Comparison of ENCODE assay signal across 8 mouse cellular contexts in genomic region chr3:89394894-89395256, GRCm38 (mm10). TPM values are rescaled to one million over a fixed set of nuclear protein-coding genes. Genes with fewer than 3 reads are reported as not detected.
DNase-seq lines count a peak whose midpoint lies in the region; ATAC-seq and TF ChIP-seq lines count a peak whose summit lies in the region.
"Had no signal": no experiment of that assay in that cellular context is flagged by ENCODE, and none has a peak within 500 bp of the region (broad histone marks: within the 10 kb centered on the region; RNA-seq: fewer than 3 reads in every experiment).

No protein-coding gene starts in this region.

- H3K79me2 ChIP-seq in MEL (ENCODE audit: control insufficient read depth, insufficient read depth, low read length, poor library complexity): peaks cover 16% of the 10 kb centered on the region

- under 1% methylated on average over 12 of the region's 12 CpGs for WGBS in embryonic facial prominence, embryonic 12.5 days
- WGBS in heart, embryonic 11.5 days (ENCODE audit: insufficient replicate concordance): 0% methylated on average over 11 of the region's 12 CpGs

- TF ChIP-seq CTCF in MEL (IDR thresholded peaks at IDR 0.05 in 2 of 3, conservative IDR thresholded peaks at IDR 0.05 in 1 of 3; ENCODE audit: control insufficient read depth in 1 of 3, insufficient read depth in 1 of 3, low read depth in 2 of 3, low read length in 3 of 3, poor library complexity in 1 of 3, severe bottlenecking in 1 of 3): no peak

- peak overlapping the region; percentile 73 for H3K9ac ChIP-seq in MEL (ENCODE audit: control insufficient read depth, low read depth, low read length, poor library complexity, severe bottlenecking)
- H3K9ac ChIP-seq in embryonic facial prominence, embryonic 12.5 days: peak overlapping the region; percentile 58
- peak overlapping the region; percentile 73 for H3K9ac ChIP-seq in heart, embryonic 11.5 days (ENCODE audit: low read depth, low read length)

- TF ChIP-seq POLR2A in MEL (IDR thresholded peaks at IDR 0.05; ENCODE audit: control insufficient read depth in 1 of 2, insufficient read depth in 1 of 2, low read depth in 1 of 2, low read length in 2 of 2, poor library complexity in 1 of 2): peak in 1 of 2 experiments; percentile 47; a peak in 1 of 4 replicates

- peak overlapping the region; percentile 75 for H3K27ac ChIP-seq in MEL (ENCODE audit: control insufficient read depth, low read depth, low read length)
- peak overlapping the region; percentile 68 for H3K27ac ChIP-seq in embryonic facial prominence, embryonic 12.5 days
- peak overlapping the region; percentile 93 for H3K27ac ChIP-seq in heart, embryonic 11.5 days (ENCODE audit: low read depth, low read length)

- peak overlapping the region; percentile 75 to 78 for H3K4me3 ChIP-seq in MEL (ENCODE audit: control insufficient read depth in 1 of 2, insufficient read depth in 1 of 2, low read depth in 2 of 2, low read length in 2 of 2)
- H3K4me3 ChIP-seq in embryonic facial prominence, embryonic 12.5 days: peak overlapping the region; percentile 50
- peak overlapping the region; percentile 70 for H3K4me3 ChIP-seq in heart, embryonic 11.5 days (ENCODE audit: low read depth, low read length)

- no peak for TF ChIP-seq RAD21 in MEL (IDR thresholded peaks at IDR 0.05; ENCODE audit: low read depth, low read length)

- peak; percentile 94 for DNase-seq in MEL (ENCODE audit: low read depth, low spot score)
- DNase-seq in adrenal gland, postnatal 14 days: peak; percentile 92
- peak; percentile 92 for DNase-seq in kidney, postnatal 10 days
- DNase-seq in lung, postnatal 25 days (ENCODE audit: low spot score): peak; percentile 90
- DNase-seq in right cerebral cortex, postnatal 4 days: peak; percentile 57

- no peaks in the 10 kb centered on the region for H3K9me3 ChIP-seq in MEL (replicated peaks; ENCODE audit: insufficient read depth, low read length)
- no peaks in the 10 kb centered on the region for H3K9me3 ChIP-seq in embryonic facial prominence, embryonic 12.5 days
- no peaks in the 10 kb centered on the region for H3K9me3 ChIP-seq in heart, embryonic 11.5 days (replicated peaks; ENCODE audit: control insufficient read depth, low read length)

- H3K27me3 ChIP-seq in MEL (ENCODE audit: control insufficient read depth in 1 of 2, insufficient read depth in 2 of 2, low read length in 2 of 2): no peaks in the 10 kb centered on the region
- H3K27me3 ChIP-seq in embryonic facial prominence, embryonic 12.5 days: peaks cover 26% of the 10 kb centered on the region
- no peaks in the 10 kb centered on the region for H3K27me3 ChIP-seq in heart, embryonic 11.5 days (ENCODE audit: control insufficient read depth, insufficient read depth, low read length)

- H3K4me2 ChIP-seq in embryonic facial prominence, embryonic 12.5 days (replicated peaks): peak overlapping the region; percentile 97
- peak overlapping the region; percentile 100 for H3K4me2 ChIP-seq in heart, embryonic 11.5 days

- no peak; a peak in 1 of 4 replicates for TF ChIP-seq EP300 in MEL (IDR thresholded peaks at IDR 0.05; ENCODE audit: low read depth in 1 of 2, low read length in 2 of 2)

- peaks cover 0 to 17% of the 10 kb centered on the region in 2 experiments; a peak in 2 of 4 replicates for H3K36me3 ChIP-seq in MEL (ENCODE audit: control insufficient read depth in 1 of 2, insufficient read depth in 2 of 2, low read length in 2 of 2)
- H3K36me3 ChIP-seq in embryonic facial prominence, embryonic 12.5 days: no peaks in the 10 kb centered on the region; the same call in 1 of the 2 replicates
- H3K36me3 ChIP-seq in heart, embryonic 11.5 days (ENCODE audit: control insufficient read depth, insufficient read depth, low read length): no peaks in the 10 kb centered on the region

- ATAC-seq in embryonic facial prominence, embryonic 12.5 days (ENCODE audit: insufficient number of reproducible peaks, insufficient read depth, low FRiP score, low TSS enrichment): no peak
- no peak; the same call in 1 of the 2 replicates for ATAC-seq in heart, embryonic 11.5 days (replicated peaks; ENCODE audit: insufficient number of reproducible peaks, low FRiP score, low TSS enrichment)

- H3K4me1 ChIP-seq in MEL (ENCODE audit: control insufficient read depth in 1 of 2, insufficient read depth in 2 of 2, low read length in 2 of 2): peaks cover 11 to 22% of the 10 kb centered on the region in 2 experiments
- peaks cover 46% of the 10 kb centered on the region for H3K4me1 ChIP-seq in embryonic facial prominence, embryonic 12.5 days
- H3K4me1 ChIP-seq in heart, embryonic 11.5 days (ENCODE audit: control insufficient read depth, insufficient read depth, low read length): peaks cover 30% of the 10 kb centered on the region

TF ChIP-seq in MEL, 35 proteins besides CTCF, POLR2A, EP300 and RAD21:
- TF ChIP-seq ZNF384 (IDR thresholded peaks at IDR 0.05; ENCODE audit: low read depth, low read length): no peak
- TF ChIP-seq TCF12 (IDR thresholded peaks at IDR 0.05; ENCODE audit: low read depth, low read length): peak; percentile 3; the same call in 1 of the 2 replicates
- peak; percentile 78 for TF ChIP-seq MXI1 (IDR thresholded peaks at IDR 0.05; ENCODE audit: low read depth, low read length)
- TF ChIP-seq MAFK (IDR thresholded peaks at IDR 0.05; ENCODE audit: borderline replicate concordance, low read depth, low read length): no peak
- peak; percentile 66; the same call in 1 of the 2 replicates for TF ChIP-seq TBP (IDR thresholded peaks at IDR 0.05; ENCODE audit: low read depth, low read length)
- TF ChIP-seq CHD2 (IDR thresholded peaks at IDR 0.05; ENCODE audit: low read length): peak; percentile 10; the same call in 1 of the 2 replicates
- no peak for TF ChIP-seq USF2 (IDR thresholded peaks at IDR 0.05; ENCODE audit: borderline replicate concordance in 1 of 2, insufficient read depth in 1 of 2, low read depth in 1 of 2, low read length in 2 of 2)
- TF ChIP-seq HCFC1 (IDR thresholded peaks at IDR 0.05; ENCODE audit: low read depth, low read length): peak; percentile 77
- no peak for TF ChIP-seq BHLHE40 (IDR thresholded peaks at IDR 0.05; ENCODE audit: borderline replicate concordance, low read depth, low read length)
- no peak for TF ChIP-seq MEF2A (IDR thresholded peaks at IDR 0.05; ENCODE audit: extremely low read depth, insufficient replicate concordance, low read depth, low read length, poor library complexity, severe bottlenecking)
- TF ChIP-seq MYC (IDR thresholded peaks at IDR 0.05; ENCODE audit: low read depth, low read length): no peak
- TF ChIP-seq SMC3 (IDR thresholded peaks at IDR 0.05; ENCODE audit: low read depth, low read length): no peak
- TF ChIP-seq SIN3A (IDR thresholded peaks at IDR 0.05; ENCODE audit: low read length): peak; percentile 99
- TF ChIP-seq GABPA (IDR thresholded peaks at IDR 0.05; ENCODE audit: low read depth, low read length): no peak
- TF ChIP-seq GATA1 (IDR thresholded peaks at IDR 0.05; ENCODE audit: low read depth, low read length): peak; percentile 9; the same call in 1 of the 2 replicates
- TF ChIP-seq KAT2A (conservative IDR thresholded peaks at IDR 0.05; ENCODE audit: low read depth, low read length): no peak
- TF ChIP-seq MAZ (IDR thresholded peaks at IDR 0.05; ENCODE audit: low read depth, low read length): peak; percentile 98
TF ChIP-seq in MEL: peak in this region for 8.

RNA-seq across cellular contexts. Expression of gene Zbtb7b, which starts 0.3 kb away (rescaled TPM):
- total RNA-seq in MEL (2012; rRNA removed): 8.1 and 8.5 TPM in 2 replicates
- polyA plus RNA-seq in MEL (2012; ENCODE audit: insufficient read depth in 1 of 2, insufficient read length in 2 of 2, low read depth in 1 of 2, low replicate concordance in 2 of 2, missing spikeins in 1 of 2): 10 to 100 TPM in 1 of 2 experiments, not detected in 1; 20.1 TPM
- total RNA-seq in adrenal gland, postnatal 14 days (2021): 67.1 and 72.7 TPM in 2 replicates
- polyA plus RNA-seq in embryonic facial prominence, embryonic 12.5 days (2016; fragmentation: Nextera tagmentation; extraction: Ambion mirVana): 0.83 and 1.9 TPM in 2 replicates
- 1.2 and 2.2 TPM in 2 replicates for polyA plus RNA-seq in heart, embryonic 11.5 days (2014; fragmentation: Nextera tagmentation; extraction: Ambion mirVana)

RNA-seq across cellular contexts. Expression of gene Lenep, which starts 7.7 kb away (rescaled TPM):
- not detected in 2 replicates for total RNA-seq in MEL (2012; rRNA removed)
- not detected for polyA plus RNA-seq in MEL (2012; ENCODE audit: insufficient read depth in 1 of 2, insufficient read length in 2 of 2, low read depth in 1 of 2, low replicate concordance in 2 of 2, missing spikeins in 1 of 2)
- 0.26 TPM in 1 of 2 replicates, not detected in the other for total RNA-seq in adrenal gland, postnatal 14 days (2021)
- 0.09 and 0.64 TPM in 2 replicates for polyA plus RNA-seq in embryonic facial prominence, embryonic 12.5 days (2016; fragmentation: Nextera tagmentation; extraction: Ambion mirVana)
- polyA plus RNA-seq in heart, embryonic 11.5 days (2014; fragmentation: Nextera tagmentation; extraction: Ambion mirVana): not detected in 2 replicates
- polyA plus RNA-seq: large intestine, adult 2 months had no signal

RNA-seq across cellular contexts. Expression of gene Flad1, which starts 16.8 kb away (rescaled TPM):
- total RNA-seq in MEL (2012; rRNA removed): 38.0 and 42.9 TPM in 2 replicates
- polyA plus RNA-seq in MEL (2012; ENCODE audit: insufficient read depth in 1 of 2, insufficient read length in 2 of 2, low read depth in 1 of 2, low replicate concordance in 2 of 2, missing spikeins in 1 of 2): 10 to 100 TPM in 1 of 2 experiments, not detected in 1; 54.2 TPM
- total RNA-seq in adrenal gland, postnatal 14 days (2021): 42.2 and 43.8 TPM in 2 replicates
- polyA plus RNA-seq in embryonic facial prominence, embryonic 12.5 days (2016; fragmentation: Nextera tagmentation; extraction: Ambion mirVana): 30.3 TPM in 2 replicates
- polyA plus RNA-seq in heart, embryonic 11.5 days (2014; fragmentation: Nextera tagmentation; extraction: Ambion mirVana): 33.7 and 34.2 TPM in 2 replicates

RNA-seq across cellular contexts. Expression of gene Cks1b, which starts 23.3 kb away (rescaled TPM):
- 271 and 292 TPM in 2 replicates for total RNA-seq in MEL (2012; rRNA removed)
- 100 to 1,000 TPM; 177 to 438 TPM for polyA plus RNA-seq in MEL (2012; ENCODE audit: insufficient read depth in 1 of 2, insufficient read length in 2 of 2, low read depth in 1 of 2, low replicate concordance in 2 of 2, missing spikeins in 1 of 2)
- total RNA-seq in adrenal gland, postnatal 14 days (2021): 34.9 and 38.0 TPM in 2 replicates
- 480 and 499 TPM in 2 replicates for polyA plus RNA-seq in embryonic facial prominence, embryonic 12.5 days (2016; fragmentation: Nextera tagmentation; extraction: Ambion mirVana)
- 399 and 411 TPM in 2 replicates for polyA plus RNA-seq in heart, embryonic 11.5 days (2014; fragmentation: Nextera tagmentation; extraction: Ambion mirVana)

RNA-seq across cellular contexts. Expression of gene Shc1, which starts 23.4 kb away (rescaled TPM):
- total RNA-seq in MEL (2012; rRNA removed): 41.9 and 49.2 TPM in 2 replicates
- 10 to 100 TPM in 1 of 2 experiments, not detected in 1; 79.8 TPM for polyA plus RNA-seq in MEL (2012; ENCODE audit: insufficient read depth in 1 of 2, insufficient read length in 2 of 2, low read depth in 1 of 2, low replicate concordance in 2 of 2, missing spikeins in 1 of 2)
- 80.5 and 94.6 TPM in 2 replicates for total RNA-seq in adrenal gland, postnatal 14 days (2021)
- 94.5 and 97.5 TPM in 2 replicates for polyA plus RNA-seq in embryonic facial prominence, embryonic 12.5 days (2016; fragmentation: Nextera tagmentation; extraction: Ambion mirVana)
- 42.3 and 51.5 TPM in 2 replicates for polyA plus RNA-seq in heart, embryonic 11.5 days (2014; fragmentation: Nextera tagmentation; extraction: Ambion mirVana)
